Mouse (Mus musculus) liver, embryonic 14.5 days (tissue): ENCODE results near the gene Sytl2. TPM values are rescaled to one million over a fixed set of nuclear protein-coding genes. Genes with fewer than 3 reads are reported as not detected.

Source experiments
- ATAC-seq: fragments of 200-750 bp; cut with Nextera tagmentation; 2 replicates; pipeline ENCODE4 v1.8.0; 2017; ENCODE audit warnings: moderate number of reproducible peaks, mild to moderate bottlenecking, moderate library complexity; ENCODE audit not compliant: insufficient read depth
- DNase-seq, 3 experiments: peaks; one replicate each; pipeline ENCODE4 v3.0.0-alpha.2; 2012 to 2013; ENCODE audit warnings: low read depth in 3 of 3, low spot score in 3 of 3
- H3K27ac ChIP-seq: fragments of 300-500 bp; sonication (generic); 2 replicates; pipeline ENCODE4 v1.5.1; 2014; ENCODE audit warnings: moderate library complexity, mild to moderate bottlenecking, control low read depth, inconsistent platforms
- H3K27me3 ChIP-seq: fragments of 300-500 bp; sonication (generic); 2 replicates; pipeline ENCODE4 v1.6.1; 2014; ENCODE audit warnings: mild to moderate bottlenecking, low read length, moderate library complexity; ENCODE audit not compliant: control insufficient read depth, insufficient read depth
- H3K36me3 ChIP-seq: fragments of 300-500 bp; sonication (generic); replicated peaks from 2 replicates; pipeline ENCODE4 v1.6.1; 2014; ENCODE audit warnings: low read depth; ENCODE audit not compliant: control insufficient read depth, insufficient read depth
- H3K4me1 ChIP-seq, 2 experiments: fragments of 200-500 bp in 1 of 2; fragments of 300-500 bp in 1 of 2; sonication (generic) in 1 of 2; replicated peaks; 2 replicates each; pipeline ENCODE4 v1.6.1; 2012 to 2014; ENCODE audit warnings: antibody characterized with exemption in 1 of 2, inconsistent platforms in 1 of 2, low read length in 1 of 2; ENCODE audit not compliant: control insufficient read depth in 2 of 2, insufficient read depth in 2 of 2
- H3K4me2 ChIP-seq: fragments of 300-500 bp; sonication (generic); 2 replicates; pipeline ENCODE4 v1.6.1; 2014; ENCODE audit warnings: low read depth, mild to moderate bottlenecking, control low read depth, moderate library complexity
- H3K4me3 ChIP-seq, 2 experiments: fragments of 200-500 bp in 1 of 2; fragments of 300-500 bp in 1 of 2; sonication (generic) in 1 of 2; 2 replicates each; pipeline ENCODE4 v1.5.1; 2012 to 2014; ENCODE audit warnings: low read depth in 2 of 2, low read length in 2 of 2, mild to moderate bottlenecking in 2 of 2, control low read depth in 1 of 2, inconsistent platforms in 1 of 2, moderate library complexity in 1 of 2; ENCODE audit not compliant: insufficient read depth in 1 of 2
- H3K9ac ChIP-seq: fragments of 300-500 bp; sonication (generic); replicated peaks from 2 replicates; pipeline ENCODE4 v1.6.1; 2014; ENCODE audit warnings: mild to moderate bottlenecking, control low read depth, moderate library complexity
- H3K9me3 ChIP-seq: fragments of 300-500 bp; sonication (generic); 2 replicates; pipeline ENCODE4 v1.6.1; 2016; ENCODE audit warnings: low read length, mixed read lengths; ENCODE audit not compliant: control insufficient read depth
- CTCF ChIP-seq: IDR thresholded peaks from 2 replicates; pipeline ENCODE4 v1.5.1; 2016; ENCODE audit warnings: antibody characterized with exemption, low read depth, control low read depth
- EP300 ChIP-seq: IDR thresholded peaks from 2 replicates; pipeline ENCODE4 v1.6.1; 2016; ENCODE audit warnings: antibody characterized with exemption, low read depth
- WGBS: fragments of 180-500 bp; shearing (Covaris S2); extraction: QIAGEN DNeasy Blood & Tissue Kit; methylation state at CpG from one replicate; pipeline ENCODE4 v1.1.7; 2014; ENCODE audit not compliant: insufficient replicate concordance; 5-methylcytosine and 5-hydroxymethylcytosine counted together
- polyA plus RNA-seq, 2 experiments: library from polyadenylated mRNA; depleted of rRNA in 1 of 2; stranded (reverse) in 1 of 2; unstranded in 1 of 2; fragments of >200 nt; fragmentation: Nextera tagmentation in 1 of 2; extraction: Ambion mirVana in 1 of 2; gene quantifications; 2 replicates each; pipeline versions ENCODE4 v1.2.1 to v1.2.3; 2012 to 2014

The Sytl2 gene
- polyA plus RNA-seq, 2 experiments: 0.38 to 0.45 TPM

DNA sequence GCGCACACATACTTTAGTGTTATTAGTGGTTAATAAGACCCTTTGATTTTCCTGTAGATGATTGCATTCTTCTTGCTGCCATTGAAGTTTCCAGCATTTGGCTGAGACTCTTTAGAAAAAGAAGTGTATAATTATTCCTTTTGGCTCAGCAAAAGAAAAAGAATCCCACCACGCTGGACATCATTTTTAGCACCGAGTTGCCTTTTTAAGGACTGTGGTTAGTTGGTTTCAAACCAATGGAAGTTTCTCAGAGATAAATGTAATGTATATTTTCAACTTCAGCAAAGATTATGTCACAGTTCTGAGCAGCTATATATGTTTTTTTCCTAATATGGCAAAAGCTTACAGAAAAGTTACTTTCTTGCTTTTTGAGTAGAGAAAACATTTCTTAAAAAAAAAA, 32.8 kb downstream of the Sytl2 start:
- Histone ChIP-seq H3K4me3 (no peak overlapping the region), H3K9ac (no peak overlapping the region), H3K4me1 (no peaks in the 10 kb centered on the region), H3K27me3 (no peaks in the 10 kb centered on the region), H3K4me2 (no peak overlapping the region), H3K27ac (no peak overlapping the region), H3K36me3 (no peaks in the 10 kb centered on the region), H3K9me3 (no peaks in the 10 kb centered on the region)
- ATAC-seq (no peak), DNase-seq (no peak)
- no peak for TF ChIP-seq CTCF
- 65% methylated on average over 3 of the region's 3 CpGs for WGBS

DNA sequence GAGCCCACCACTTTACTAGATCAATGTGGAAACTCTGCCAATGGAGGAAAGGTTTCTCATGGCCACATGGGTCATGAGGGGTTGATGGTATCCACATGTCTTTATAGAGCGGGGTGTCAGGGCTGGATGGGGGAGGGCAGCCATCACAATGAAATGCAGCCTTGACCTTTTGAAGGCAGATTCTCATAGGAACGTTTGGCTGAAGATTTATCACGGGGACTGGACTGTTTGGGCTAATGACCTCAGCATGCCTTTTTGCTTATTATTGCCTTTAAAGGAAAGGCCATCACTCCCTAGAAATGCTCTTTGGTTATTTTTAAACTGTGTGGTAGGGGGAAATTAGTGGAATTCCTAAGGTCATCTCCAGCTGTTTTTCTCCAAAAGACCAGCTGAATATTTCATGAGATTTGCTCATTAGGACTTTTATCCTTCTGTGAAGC, 33.7 kb downstream of the Sytl2 start:
- no peaks in the 10 kb centered on the region for H3K4me1 ChIP-seq
- H3K27me3 ChIP-seq: no peaks in the 10 kb centered on the region
- no peaks in the 10 kb centered on the region for H3K9me3 ChIP-seq
- no peak overlapping the region for H3K4me3 ChIP-seq
- TF ChIP-seq CTCF: no peak
- TF ChIP-seq EP300: no peak
- no peaks in the 10 kb centered on the region for H3K36me3 ChIP-seq
- no peak overlapping the region for H3K4me2 ChIP-seq
- ATAC-seq (no peak), DNase-seq (no peak)
- no peak overlapping the region for H3K27ac ChIP-seq
- no peak overlapping the region for H3K9ac ChIP-seq
- 53% methylated on average over 3 of the region's 3 CpGs for WGBS

DNA sequence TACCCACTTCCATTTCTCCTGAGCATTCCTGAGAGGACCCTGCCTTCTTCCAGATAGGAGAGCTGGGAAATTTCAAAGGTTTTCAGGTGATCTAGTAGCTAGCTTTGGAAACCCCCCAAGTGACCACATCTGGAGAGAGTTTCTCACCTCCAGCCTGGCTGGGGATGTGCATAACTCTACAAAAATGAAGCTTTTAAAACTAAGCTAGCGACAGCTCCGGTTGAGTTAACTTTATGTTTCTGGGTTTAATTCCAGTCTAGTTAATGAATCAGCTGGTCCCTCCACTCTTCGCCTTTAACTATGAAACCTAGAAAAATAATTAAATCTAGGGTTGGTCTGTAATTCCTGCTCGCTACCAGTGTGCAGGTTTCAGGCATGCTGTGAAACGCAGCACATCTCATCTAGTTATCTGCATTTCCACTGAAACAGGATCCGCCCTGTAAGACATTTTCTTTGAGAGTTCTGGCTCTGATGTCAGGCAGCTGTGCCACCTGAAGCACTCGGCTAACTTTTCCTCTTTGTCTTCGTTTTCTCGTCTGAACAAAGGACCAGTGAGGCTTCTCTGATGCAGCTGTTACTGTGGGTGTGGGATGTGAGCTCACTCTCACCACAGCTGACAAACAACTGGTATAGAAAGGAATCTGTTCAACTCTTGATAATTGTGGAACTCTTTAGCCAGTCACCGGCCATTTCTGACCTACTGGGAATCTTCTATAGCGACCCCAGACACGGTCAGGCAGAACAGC, 39.3 kb downstream of the Sytl2 start:
- Histone ChIP-seq H3K4me1 (no peaks in the 10 kb centered on the region), H3K36me3 (no peaks in the 10 kb centered on the region), H3K4me3 (no peak overlapping the region), H3K27me3 (no peaks in the 10 kb centered on the region), H3K27ac (no peak overlapping the region), H3K9ac (no peak overlapping the region), H3K9me3 (no peaks in the 10 kb centered on the region), H3K4me2 (no peak overlapping the region)
- DNase-seq (no peak), ATAC-seq (no peak)
- 62% methylated on average over 12 of the region's 12 CpGs for WGBS
- TF ChIP-seq EP300: no peak
- no peak for TF ChIP-seq CTCF

DNA sequence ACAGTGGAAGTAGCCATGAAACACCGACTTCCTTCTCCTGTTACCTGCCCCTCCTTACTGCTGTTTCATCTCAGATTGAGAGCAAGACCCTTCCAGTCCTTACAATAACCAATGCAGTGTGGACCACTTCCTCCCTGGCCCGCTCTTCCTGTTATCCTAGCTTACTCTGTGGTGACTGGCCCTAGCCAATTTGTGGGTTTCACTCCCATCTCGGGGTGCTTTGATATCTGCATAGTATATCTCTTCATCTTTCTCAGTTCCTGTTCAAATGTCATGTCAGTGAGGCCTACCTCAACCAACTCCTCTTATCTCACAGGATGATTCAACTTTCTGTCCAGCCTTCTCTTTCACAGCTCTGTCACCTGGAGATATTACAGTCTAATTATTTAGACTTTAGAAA, 42.9 kb downstream of the Sytl2 start:
- Histone ChIP-seq H3K27ac (no peak overlapping the region), H3K27me3 (no peaks in the 10 kb centered on the region), H3K4me1 (no peaks in the 10 kb centered on the region), H3K36me3 (no peaks in the 10 kb centered on the region), H3K4me2 (no peak overlapping the region), H3K4me3 (no peak overlapping the region), H3K9me3 (no peaks in the 10 kb centered on the region), H3K9ac (no peak overlapping the region)
- TF ChIP-seq CTCF: no peak
- no peak for TF ChIP-seq EP300
- no peak for DNase-seq
- ATAC-seq: no peak
- WGBS: 16% methylated on average over 3 of the region's 3 CpGs

DNA sequence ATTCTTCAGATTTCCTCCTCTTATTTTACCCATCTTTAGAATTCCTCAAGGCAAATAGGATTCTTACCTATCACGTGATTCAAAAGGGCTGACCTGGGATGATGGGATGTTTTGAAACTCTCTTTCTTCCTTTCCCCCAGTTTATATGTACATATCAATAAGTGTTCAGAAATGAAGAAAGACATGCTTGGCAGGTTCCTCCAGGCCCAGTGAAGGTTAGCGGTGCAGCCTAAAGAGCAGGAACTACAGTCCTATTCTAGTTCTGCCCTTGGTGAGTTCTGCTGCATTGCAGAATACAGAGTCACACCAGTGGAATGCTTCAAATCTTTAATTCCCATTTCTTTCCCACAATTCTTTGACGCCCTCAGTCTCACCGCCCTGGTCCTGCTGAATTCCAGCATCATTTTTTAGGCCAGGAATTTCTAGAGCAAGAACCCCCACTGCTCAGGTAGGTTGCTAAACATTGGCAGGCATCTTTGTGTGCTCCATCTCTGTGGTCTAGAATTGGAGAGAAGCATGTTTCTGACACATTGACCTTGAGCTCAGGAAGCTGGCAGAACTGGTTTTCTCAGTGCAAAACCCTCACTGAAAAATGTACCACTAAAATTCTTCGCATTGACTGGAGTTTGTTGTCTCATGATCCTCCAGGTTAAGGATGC, 45.9 kb downstream of the Sytl2 start:
- no peak overlapping the region for H3K9ac ChIP-seq
- ATAC-seq (no peak), DNase-seq (no peak)
- no peak for TF ChIP-seq EP300
- TF ChIP-seq CTCF: no peak
- H3K4me1 ChIP-seq: no peaks in the 10 kb centered on the region
- no peaks in the 10 kb centered on the region for H3K27me3 ChIP-seq
- no peak overlapping the region for H3K27ac ChIP-seq
- WGBS: 65% methylated on average over 5 of the region's 5 CpGs
- H3K9me3 ChIP-seq: no peaks in the 10 kb centered on the region
- H3K36me3 ChIP-seq: no peaks in the 10 kb centered on the region
- no peak overlapping the region for H3K4me3 ChIP-seq
- no peak overlapping the region for H3K4me2 ChIP-seq
